Mouse (Mus musculus): ENCODE measurements at regions not wholly inside any gene's neighbourhood (a gene's known extent, or its start where the extent isn't known, plus 50 kb on each side); places are given as distances from the start of the nearest gene placed in this dataset.

- H3K9me3 ChIP-seq (replicated peaks; ENCODE audit: insufficient read depth, low read length): no peaks in the 10 kb centered on the region
- H3K36me3 ChIP-seq (ENCODE audit: control insufficient read depth in 1 of 2, insufficient read depth in 2 of 2, low read length in 2 of 2): no peaks in the 10 kb centered on the region
- H3K27ac ChIP-seq (ENCODE audit: control insufficient read depth, low read depth, low read length): no peak overlapping the region
- H3K4me3 ChIP-seq (ENCODE audit: control insufficient read depth in 1 of 2, insufficient read depth in 1 of 2, low read depth in 2 of 2, low read length in 2 of 2): no peak overlapping the region
- H3K79me2 ChIP-seq (ENCODE audit: control insufficient read depth, insufficient read depth, low read length, poor library complexity): no peaks in the 10 kb centered on the region
- no peak overlapping the region for H3K9ac ChIP-seq (ENCODE audit: control insufficient read depth, low read depth, low read length, poor library complexity, severe bottlenecking)
- H3K4me1 ChIP-seq (ENCODE audit: control insufficient read depth in 1 of 2, insufficient read depth in 2 of 2, low read length in 2 of 2): no peaks in the 10 kb centered on the region
- DNase-seq (ENCODE audit: low read depth, low spot score): no peak
- TF ChIP-seq MXI1 (IDR thresholded peaks at IDR 0.05; ENCODE audit: low read depth, low read length): no peak
- TF ChIP-seq GATA1 (IDR thresholded peaks at IDR 0.05; ENCODE audit: low read depth, low read length): no peak
- TF ChIP-seq ZC3H11A (IDR thresholded peaks at IDR 0.05; ENCODE audit: low read depth, low read length): no peak
- no peak for TF ChIP-seq CTCF (IDR thresholded peaks at IDR 0.05 in 2 of 3, conservative IDR thresholded peaks at IDR 0.05 in 1 of 3; ENCODE audit: control insufficient read depth in 1 of 3, insufficient read depth in 1 of 3, low read depth in 2 of 3, low read length in 3 of 3, poor library complexity in 1 of 3, severe bottlenecking in 1 of 3)
- no peak for TF ChIP-seq ZNF384 (IDR thresholded peaks at IDR 0.05; ENCODE audit: low read depth, low read length)
- no peak for TF ChIP-seq ZKSCAN1 (IDR thresholded peaks at IDR 0.05; ENCODE audit: low read depth, low read length)
- no peak for TF ChIP-seq USF1 (IDR thresholded peaks at IDR 0.05; ENCODE audit: low read depth, low read length)
- no peak for TF ChIP-seq NRF1 (IDR thresholded peaks at IDR 0.05; ENCODE audit: insufficient read depth, low read depth, low read length, poor library complexity, severe bottlenecking)
- TF ChIP-seq TBP (IDR thresholded peaks at IDR 0.05; ENCODE audit: low read depth, low read length): no peak
- no peak for TF ChIP-seq POLR2AphosphoS5 (IDR thresholded peaks at IDR 0.05; ENCODE audit: borderline replicate concordance, low read depth, low read length)
- TF ChIP-seq USF2 (IDR thresholded peaks at IDR 0.05; ENCODE audit: borderline replicate concordance in 1 of 2, insufficient read depth in 1 of 2, low read depth in 1 of 2, low read length in 2 of 2): no peak
- TF ChIP-seq BHLHE40 (IDR thresholded peaks at IDR 0.05; ENCODE audit: borderline replicate concordance, low read depth, low read length): no peak
- no peak for TF ChIP-seq MAFK (IDR thresholded peaks at IDR 0.05; ENCODE audit: borderline replicate concordance, low read depth, low read length)
- no peak for TF ChIP-seq MYB (IDR thresholded peaks at IDR 0.05; ENCODE audit: low read depth, low read length)
- TF ChIP-seq TAL1 (IDR thresholded peaks at IDR 0.05; ENCODE audit: low read length): no peak
- TF ChIP-seq MAX (IDR thresholded peaks at IDR 0.05; ENCODE audit: low read length): no peak
- no peak for TF ChIP-seq TCF12 (IDR thresholded peaks at IDR 0.05; ENCODE audit: low read depth, low read length)
- TF ChIP-seq JUND (IDR thresholded peaks at IDR 0.05; ENCODE audit: low read depth, low read length): no peak
- H3K27me3 ChIP-seq (ENCODE audit: control insufficient read depth in 1 of 2, insufficient read depth in 2 of 2, low read length in 2 of 2): no peaks in the 10 kb centered on the region
Measured at GRCm38 (mm10) chr13:5444759-5445478, 416.4 kb upstream of the Klf6 start.

- H3K27ac ChIP-seq (ENCODE audit: control insufficient read depth, low read depth, low read length): no peak overlapping the region
- H3K36me3 ChIP-seq (ENCODE audit: control insufficient read depth in 1 of 2, insufficient read depth in 2 of 2, low read length in 2 of 2): no peaks in the 10 kb centered on the region
Measured at GRCm38 (mm10) chr13:5448601-5449000, 412.7 kb upstream of the Klf6 start.

More at GRCm38 (mm10) chr13:5448601-5449000, 412.7 kb upstream of the Klf6 start:
- H3K4me3 ChIP-seq (ENCODE audit: control insufficient read depth in 1 of 2, insufficient read depth in 1 of 2, low read depth in 2 of 2, low read length in 2 of 2): no peak overlapping the region
- no peak for DNase-seq (ENCODE audit: low read depth, low spot score)
- H3K79me2 ChIP-seq (ENCODE audit: control insufficient read depth, insufficient read depth, low read length, poor library complexity): no peaks in the 10 kb centered on the region
- no peak for TF ChIP-seq MAX (IDR thresholded peaks at IDR 0.05; ENCODE audit: low read length)
- TF ChIP-seq SIN3A (IDR thresholded peaks at IDR 0.05; ENCODE audit: low read length): no peak
- TF ChIP-seq MAZ (IDR thresholded peaks at IDR 0.05; ENCODE audit: low read depth, low read length): no peak
- no peak for TF ChIP-seq TAL1 (IDR thresholded peaks at IDR 0.05; ENCODE audit: low read length)
- no peaks in the 10 kb centered on the region for H3K27me3 ChIP-seq (ENCODE audit: control insufficient read depth in 1 of 2, insufficient read depth in 2 of 2, low read length in 2 of 2)
- no peak overlapping the region for H3K9ac ChIP-seq (ENCODE audit: control insufficient read depth, low read depth, low read length, poor library complexity, severe bottlenecking)
- H3K9me3 ChIP-seq (replicated peaks; ENCODE audit: insufficient read depth, low read length): no peaks in the 10 kb centered on the region
- no peaks in the 10 kb centered on the region for H3K4me1 ChIP-seq (ENCODE audit: control insufficient read depth in 1 of 2, insufficient read depth in 2 of 2, low read length in 2 of 2)

All from MEL (cell line).